Mouse (Mus musculus): Measurements from ENCODE around the gene Mkrn1. TPM values are rescaled to one million over a fixed set of nuclear protein-coding genes. Genes with fewer than 3 reads are reported as not detected.
A peak's percentile ranks its signal among the peaks of the same experiment; 100 is the strongest.
"Not testable (repeated sequence)": the region's sequence is repeated elsewhere in the genome, so short reads cannot be mapped to it uniquely, and the experiment has no call there.

Mkrn1 gene
- polyA plus RNA-seq, 1 experiment: 108 TPM

DNA sequence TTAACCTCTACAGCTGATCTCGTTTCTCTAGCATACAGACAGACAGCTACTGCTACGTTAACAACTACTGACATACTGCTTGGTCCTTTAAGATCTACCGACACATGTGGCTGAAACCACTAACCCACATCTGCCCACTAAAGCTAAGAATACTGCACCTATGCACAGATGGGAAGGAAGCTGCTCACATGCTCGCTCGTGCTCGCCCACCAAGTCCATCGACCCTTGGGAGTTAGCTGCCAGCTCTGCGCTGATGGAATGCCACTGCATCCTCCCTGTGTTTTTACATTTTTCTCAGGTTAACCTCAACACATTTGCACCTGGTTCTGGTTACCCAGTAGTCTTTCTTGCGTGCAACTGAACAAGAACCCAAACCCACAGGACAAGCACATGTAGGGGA, 21.9 kb downstream of the Mkrn1 start:
- H3K4me1 ChIP-seq (ENCODE audit: control insufficient read depth): no peaks in the 10 kb centered on the region
- H3K9me3 ChIP-seq (ENCODE audit: control insufficient read depth, low read length): no peaks in the 10 kb centered on the region
- peaks cover 96% of the 10 kb centered on the region for H3K36me3 ChIP-seq (ENCODE audit: control insufficient read depth)
- no peak for TF ChIP-seq TAL1 (IDR thresholded peaks at IDR 0.05; ENCODE audit: low read length)
- no peak for TF ChIP-seq GATA1 (IDR thresholded peaks at IDR 0.05; ENCODE audit: low read length)
- no peak overlapping the region for H3K4me3 ChIP-seq (replicated peaks)
- H3K27me3 ChIP-seq (ENCODE audit: control insufficient read depth): no peaks in the 10 kb centered on the region

DNA sequence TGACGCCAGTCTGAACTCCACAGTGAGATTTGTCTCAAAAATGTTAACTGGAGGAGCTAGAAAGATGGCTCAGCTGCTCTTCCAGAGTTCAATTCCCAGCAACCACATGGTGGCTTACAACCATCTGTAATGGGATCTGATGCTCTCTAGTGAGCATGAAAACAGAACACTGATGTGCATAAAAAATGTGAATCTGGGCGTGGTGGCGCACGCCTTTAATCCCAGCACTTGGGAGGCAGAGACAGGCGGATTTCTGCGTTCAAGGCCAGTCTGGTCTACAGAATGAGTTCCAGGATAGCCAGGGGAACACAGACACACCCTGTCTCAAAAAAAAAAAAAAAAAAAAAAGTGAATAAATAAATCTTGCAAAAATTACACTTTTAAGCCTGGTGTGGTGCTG, 23.2 kb downstream of the Mkrn1 start:
- peaks cover 94% of the 10 kb centered on the region for H3K36me3 ChIP-seq (ENCODE audit: control insufficient read depth)
- H3K4me3 ChIP-seq (replicated peaks): no peak overlapping the region
- TF ChIP-seq TAL1 (IDR thresholded peaks at IDR 0.05; ENCODE audit: low read length) (no peak), GATA1 (IDR thresholded peaks at IDR 0.05; ENCODE audit: low read length) (no peak)
- no peaks in the 10 kb centered on the region for H3K4me1 ChIP-seq (ENCODE audit: control insufficient read depth)
- H3K9me3 ChIP-seq (ENCODE audit: control insufficient read depth, low read length): no peaks in the 10 kb centered on the region
- no peaks in the 10 kb centered on the region for H3K27me3 ChIP-seq (ENCODE audit: control insufficient read depth)

DNA sequence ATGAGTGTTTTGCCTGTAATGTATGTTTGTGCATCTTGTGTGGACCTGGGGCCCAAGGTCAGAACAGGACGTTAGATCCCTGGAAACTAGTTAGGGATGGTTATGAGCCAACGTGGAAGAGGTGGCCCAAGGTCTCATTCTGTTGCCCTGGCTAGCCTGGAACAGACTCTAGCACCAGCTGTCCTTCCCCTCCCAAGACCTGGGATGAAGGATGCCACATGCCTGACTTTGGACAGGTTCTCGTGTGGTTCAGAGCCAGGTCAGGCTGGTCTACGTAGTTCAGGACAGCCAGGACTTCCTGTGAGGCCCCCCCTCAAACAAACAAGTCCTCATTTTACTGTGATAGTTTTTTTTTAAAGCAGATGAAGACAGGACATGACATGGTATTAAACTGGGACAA, 24.3 kb downstream of the Mkrn1 start:
- Histone ChIP-seq H3K4me3 (replicated peaks) (no peak overlapping the region), H3K4me1 (ENCODE audit: control insufficient read depth) (no peaks in the 10 kb centered on the region), H3K36me3 (ENCODE audit: control insufficient read depth) (peaks cover 92% of the 10 kb centered on the region), H3K9me3 (ENCODE audit: control insufficient read depth, low read length) (no peaks in the 10 kb centered on the region), H3K27me3 (ENCODE audit: control insufficient read depth) (no peaks in the 10 kb centered on the region)
- no peak for TF ChIP-seq GATA1 (IDR thresholded peaks at IDR 0.05; ENCODE audit: low read length)
- no peak for TF ChIP-seq TAL1 (IDR thresholded peaks at IDR 0.05; ENCODE audit: low read length)

DNA sequence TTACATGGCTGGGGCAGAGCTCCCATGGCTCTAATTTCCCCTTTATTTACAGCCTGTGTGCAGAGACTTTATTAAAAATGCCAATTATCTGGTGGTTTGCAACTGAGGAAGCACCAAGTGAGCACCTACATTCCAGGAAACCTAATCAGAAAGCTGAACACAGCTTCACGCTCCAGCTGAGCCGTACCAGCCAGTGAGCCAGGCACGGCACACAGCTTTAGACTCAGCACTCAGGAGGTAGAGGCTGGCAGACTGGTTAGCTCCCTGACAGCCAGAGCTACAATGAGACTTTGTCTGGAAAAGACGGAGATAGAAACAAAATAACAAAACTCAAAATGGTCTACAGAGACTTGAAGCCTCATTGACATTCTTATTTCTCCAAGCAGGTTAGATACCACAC, 24.8 kb downstream of the Mkrn1 start:
- H3K9me3 ChIP-seq (ENCODE audit: control insufficient read depth, low read length): no peaks in the 10 kb centered on the region
- no peaks in the 10 kb centered on the region for H3K27me3 ChIP-seq (ENCODE audit: control insufficient read depth)
- H3K4me3 ChIP-seq (replicated peaks): no peak overlapping the region
- H3K36me3 ChIP-seq (ENCODE audit: control insufficient read depth): peaks cover 92% of the 10 kb centered on the region
- TF ChIP-seq TAL1 (IDR thresholded peaks at IDR 0.05; ENCODE audit: low read length): no peak
- TF ChIP-seq GATA1 (IDR thresholded peaks at IDR 0.05; ENCODE audit: low read length): no peak
- H3K4me1 ChIP-seq (ENCODE audit: control insufficient read depth): no peaks in the 10 kb centered on the region

DNA sequence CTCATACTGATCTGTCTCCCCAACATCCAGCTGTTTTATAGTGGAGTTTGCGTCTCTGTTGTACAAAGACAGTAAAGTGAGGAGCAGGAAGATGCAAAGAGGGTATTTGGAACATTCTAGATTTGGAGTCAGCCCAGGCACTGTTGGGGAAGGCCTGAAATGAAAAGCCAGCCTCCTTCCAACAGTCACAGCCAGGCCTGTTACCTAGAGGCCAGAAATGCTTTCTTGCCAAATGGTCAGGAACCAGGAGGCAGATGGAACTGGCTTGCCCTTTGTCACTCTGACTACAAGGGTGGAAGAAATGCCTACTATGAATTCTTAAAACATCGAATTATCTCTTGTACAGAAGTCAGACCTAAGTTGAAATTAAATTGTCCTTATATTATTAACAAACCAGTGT, 30.3 kb downstream of the Mkrn1 start:
- Histone ChIP-seq H3K36me3 (ENCODE audit: control insufficient read depth) (peaks cover 48% of the 10 kb centered on the region), H3K9me3 (ENCODE audit: control insufficient read depth, low read length) (no peaks in the 10 kb centered on the region), H3K4me1 (ENCODE audit: control insufficient read depth) (no peaks in the 10 kb centered on the region), H3K4me3 (replicated peaks) (no peak overlapping the region), H3K27me3 (ENCODE audit: control insufficient read depth) (no peaks in the 10 kb centered on the region; the same call in 1 of the 2 replicates)
- no peak for TF ChIP-seq TAL1 (IDR thresholded peaks at IDR 0.05; ENCODE audit: low read length)
- no peak for TF ChIP-seq GATA1 (IDR thresholded peaks at IDR 0.05; ENCODE audit: low read length)

- H3K27me3 ChIP-seq (ENCODE audit: control insufficient read depth): peaks cover 75% of the 10 kb centered on the region
- TF ChIP-seq TAL1 (IDR thresholded peaks at IDR 0.05; ENCODE audit: low read length) (no peak), GATA1 (IDR thresholded peaks at IDR 0.05; ENCODE audit: low read length) (no peak)
- H3K4me3 ChIP-seq (replicated peaks): peak within 1 kb of the TSS; percentile 48
- peaks cover 17% of the 10 kb centered on the region for H3K4me1 ChIP-seq (ENCODE audit: control insufficient read depth)
- no peaks in the 10 kb centered on the region for H3K9me3 ChIP-seq (ENCODE audit: control insufficient read depth, low read length)
- no peaks in the 10 kb centered on the region for H3K36me3 ChIP-seq (ENCODE audit: control insufficient read depth)
These were observed 39.0 kb downstream of the Mkrn1 start, which contains the start of gene Rab19 for GRCm38 (mm10) chr6:39381125-39381880. Gene Rab19 (plus strand): TSS chr6:39381175.

DNA sequence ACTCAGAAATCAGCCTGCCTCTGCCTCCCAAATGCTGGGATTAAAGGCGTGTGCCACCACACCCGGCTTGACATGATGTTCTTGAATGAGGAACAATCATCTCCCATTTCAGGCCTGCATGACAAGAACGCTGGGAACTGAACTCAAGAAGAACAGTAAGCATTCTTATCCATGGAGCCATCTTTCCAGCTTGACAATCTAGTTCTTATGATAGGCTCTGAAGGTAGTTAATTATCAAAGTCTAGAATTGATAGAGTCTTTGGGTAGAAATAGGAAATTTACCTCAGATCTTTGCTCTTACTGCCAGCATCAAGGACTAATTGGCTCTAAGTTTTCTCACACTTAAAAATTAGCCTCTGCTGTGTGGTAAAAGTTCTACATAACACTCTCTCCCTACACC, 40.0 kb downstream of the Mkrn1 start:
- no peak for TF ChIP-seq TAL1 (IDR thresholded peaks at IDR 0.05; ENCODE audit: low read length)
- TF ChIP-seq GATA1 (IDR thresholded peaks at IDR 0.05; ENCODE audit: low read length): no peak
- Histone ChIP-seq H3K4me1 (ENCODE audit: control insufficient read depth) (peaks cover 18% of the 10 kb centered on the region), H3K27me3 (ENCODE audit: control insufficient read depth) (peaks cover 79% of the 10 kb centered on the region), H3K4me3 (replicated peaks) (no peak overlapping the region), H3K36me3 (ENCODE audit: control insufficient read depth) (no peaks in the 10 kb centered on the region), H3K9me3 (ENCODE audit: control insufficient read depth, low read length) (no peaks in the 10 kb centered on the region)

DNA sequence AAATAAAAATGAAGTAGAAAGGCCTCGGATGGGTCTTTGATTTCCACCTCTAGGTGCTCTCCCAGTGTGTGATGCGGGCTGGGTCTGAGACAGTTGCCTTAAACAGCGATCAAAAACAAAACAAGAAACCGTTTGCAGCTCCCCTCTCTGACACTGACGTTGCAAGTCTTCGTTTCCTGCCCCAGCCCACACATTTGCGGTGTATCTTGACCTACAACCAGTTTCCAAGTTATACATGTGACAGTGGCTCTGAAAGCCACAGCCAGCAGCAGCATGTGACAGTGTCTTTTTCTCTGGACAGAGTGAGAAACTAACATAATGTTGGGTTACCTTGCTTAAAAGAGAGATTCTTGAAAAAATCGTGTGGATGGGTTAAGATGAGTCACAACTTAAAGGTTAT, 40.5 kb downstream of the Mkrn1 start:
- TF ChIP-seq GATA1 (IDR thresholded peaks at IDR 0.05; ENCODE audit: low read length): no peak
- TF ChIP-seq TAL1 (IDR thresholded peaks at IDR 0.05; ENCODE audit: low read length): no peak
- no peaks in the 10 kb centered on the region for H3K9me3 ChIP-seq (ENCODE audit: control insufficient read depth, low read length)
- no peak overlapping the region for H3K4me3 ChIP-seq (replicated peaks)
- peaks cover 18% of the 10 kb centered on the region for H3K4me1 ChIP-seq (ENCODE audit: control insufficient read depth)
- peaks cover 79% of the 10 kb centered on the region for H3K27me3 ChIP-seq (ENCODE audit: control insufficient read depth)
- no peaks in the 10 kb centered on the region for H3K36me3 ChIP-seq (ENCODE audit: control insufficient read depth)

DNA sequence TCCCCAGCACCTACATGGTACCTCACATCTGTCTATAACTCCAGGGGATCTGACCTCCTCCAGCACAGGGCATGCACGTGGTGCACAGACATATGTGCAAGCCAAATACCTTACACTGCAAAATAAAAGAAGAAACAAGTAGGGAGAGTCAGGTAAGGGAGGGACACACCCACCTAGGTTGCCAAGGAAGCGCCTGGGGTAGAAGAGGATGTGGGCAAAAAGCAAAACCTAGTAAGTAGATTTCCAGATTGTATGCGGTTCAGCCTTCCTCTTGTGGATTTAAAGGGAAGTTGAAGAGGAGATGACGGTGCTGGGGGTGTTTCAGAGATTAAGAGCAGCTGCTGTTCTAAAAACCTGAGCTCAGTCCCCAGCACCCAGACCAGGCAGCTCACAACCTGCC, 41.0 kb downstream of the Mkrn1 start:
- peaks cover 79% of the 10 kb centered on the region for H3K27me3 ChIP-seq (ENCODE audit: control insufficient read depth)

DNA sequence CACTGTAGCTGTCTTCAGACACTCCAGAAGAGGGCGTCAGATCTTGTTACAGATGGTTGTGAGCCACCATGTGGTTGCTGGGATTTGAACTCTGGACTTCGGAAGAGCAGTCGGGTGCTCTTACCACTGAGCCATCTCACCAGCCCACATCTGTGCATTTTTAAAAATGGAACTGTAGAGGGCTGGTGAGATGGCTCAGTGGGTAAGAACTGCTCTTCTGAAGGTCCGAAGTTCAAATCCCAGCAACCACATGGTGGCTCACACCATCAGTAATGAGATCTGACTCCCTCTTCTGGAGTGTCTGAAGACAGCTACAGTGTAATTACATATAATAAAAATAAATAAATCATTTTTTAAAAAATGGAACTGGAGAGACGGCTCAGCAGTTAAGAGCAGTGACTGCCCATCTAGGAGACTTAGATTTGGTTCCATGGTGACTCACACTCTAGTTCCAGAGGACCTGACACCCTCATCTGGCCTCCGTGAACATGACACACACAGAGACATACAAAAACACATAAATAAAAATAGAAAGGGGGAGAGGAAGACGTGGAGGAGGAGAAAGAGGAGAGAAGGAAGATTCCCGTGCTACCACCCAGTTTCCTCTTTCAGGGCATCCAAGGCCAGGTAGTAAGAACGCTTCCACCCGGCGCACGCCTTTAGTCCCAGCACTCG, 42.0 kb downstream of the Mkrn1 start:
- H3K9me3 ChIP-seq (ENCODE audit: control insufficient read depth, low read length); H3K4me3 ChIP-seq (replicated peaks); H3K36me3 ChIP-seq (ENCODE audit: control insufficient read depth): not testable (repeated sequence)
- Histone ChIP-seq H3K27me3 (ENCODE audit: control insufficient read depth) (peaks cover 75% of the 10 kb centered on the region), H3K4me1 (ENCODE audit: control insufficient read depth) (peaks cover 18% of the 10 kb centered on the region)

More for the DNA sequence above, 41.0 kb downstream of the Mkrn1 start:
- H3K4me1 ChIP-seq (ENCODE audit: control insufficient read depth): peaks cover 18% of the 10 kb centered on the region
- no peak overlapping the region for H3K4me3 ChIP-seq (replicated peaks)
- peaks cover 3% of the 10 kb centered on the region; the same call in 1 of the 2 replicates for H3K36me3 ChIP-seq (ENCODE audit: control insufficient read depth)
- TF ChIP-seq TAL1 (IDR thresholded peaks at IDR 0.05; ENCODE audit: low read length): no peak
- TF ChIP-seq GATA1 (IDR thresholded peaks at IDR 0.05; ENCODE audit: low read length): no peak
- no peaks in the 10 kb centered on the region for H3K9me3 ChIP-seq (ENCODE audit: control insufficient read depth, low read length)
